Mouse (Mus musculus) ovary, postnatal 36 days (tissue): ENCODE data around the gene Cabp1.

Source experiments
- DNase-seq: peaks from one replicate; pipeline ENCODE4 v3.0.0; 2022; ENCODE audit warnings: low spot score, mixed read lengths

Cabp1 gene

GRCm38 (mm10) chr5:115193669-115194625 is at the start of gene Cabp1:
Gene Cabp1 (minus strand): TSS chr5:115194381.
- DNase-seq: peak; percentile 61

- DNase-seq: no peak
These were observed 46.0 kb upstream of the Cabp1 start for GRCm38 (mm10) chr5:115240191-115240590.

- no peak for DNase-seq
These were observed 44.6 kb upstream of the Cabp1 start for GRCm38 (mm10) chr5:115238729-115239195.

- peak; percentile 91 for DNase-seq
These were observed 43.9 kb upstream of the Cabp1 start for GRCm38 (mm10) chr5:115237803-115238728.

GRCm38 (mm10) chr5:115235786-115236263 is 41.6 kb upstream of the Cabp1 start, which contains the start of gene Pop5:
Gene Pop5 (plus strand): TSS chr5:115235836.
- peak; percentile 86 for DNase-seq

GRCm38 (mm10) chr5:115235323-115235771 is 41.2 kb upstream of the Cabp1 start:
- peak; percentile 59 for DNase-seq

GRCm38 (mm10) chr5:115234519-115234918 is 40.3 kb upstream of the Cabp1 start:
- no peak for DNase-seq

DNA sequence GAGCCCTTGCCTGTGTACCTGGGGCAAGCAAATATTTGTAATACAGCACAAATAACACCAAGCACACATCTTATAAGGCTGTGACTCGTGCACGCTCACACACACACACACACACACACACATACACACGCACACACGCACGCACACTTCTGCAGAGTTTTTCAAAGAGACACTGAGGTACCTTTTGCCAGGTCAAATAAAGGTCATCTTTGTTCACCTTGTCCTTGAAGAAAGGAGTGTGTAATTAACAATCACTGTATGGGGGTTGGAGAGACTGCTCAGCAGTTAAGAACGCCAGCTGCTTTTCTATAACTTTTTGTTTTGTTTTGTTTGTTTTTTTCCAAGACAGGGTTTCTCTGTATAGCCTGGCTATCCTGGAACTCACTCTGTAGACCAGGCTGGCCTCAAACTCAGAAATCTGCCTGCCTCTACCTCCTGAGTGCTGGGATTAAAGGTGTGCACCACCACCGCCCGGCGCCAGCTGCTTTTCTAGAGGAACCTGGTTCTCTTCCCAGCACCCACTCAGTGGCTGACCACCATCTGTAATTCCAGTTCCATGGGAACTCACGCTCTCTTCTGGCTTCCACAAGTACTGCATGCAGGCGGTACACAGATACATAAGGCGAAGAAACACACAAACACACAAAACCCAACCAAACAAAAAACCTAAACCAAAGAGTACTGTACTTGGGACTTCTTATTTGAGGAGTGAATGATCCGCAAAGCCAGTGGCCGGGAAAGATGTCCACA is 39.0 kb upstream of the Cabp1 start:
- DNase-seq: no peak

DNA sequence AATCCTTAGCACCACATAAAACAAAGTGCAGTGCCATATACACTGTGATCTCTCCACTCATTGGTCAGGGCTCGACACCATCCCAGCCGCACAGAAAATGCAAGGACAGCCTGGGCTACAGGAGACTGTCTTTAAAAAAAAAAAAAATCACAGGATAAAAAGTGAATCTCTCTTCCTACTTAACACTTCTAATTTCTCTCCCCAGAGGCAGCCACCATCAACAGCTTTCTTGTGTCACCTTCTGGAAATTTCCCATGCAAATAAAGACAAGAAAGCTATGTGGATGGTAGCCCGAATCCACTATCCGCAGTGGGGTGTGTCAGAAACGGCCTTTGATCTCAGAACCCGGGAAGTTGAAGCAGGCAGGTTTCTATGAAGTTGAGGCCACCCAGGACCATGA is 38.3 kb upstream of the Cabp1 start:
- no peak for DNase-seq

DNA sequence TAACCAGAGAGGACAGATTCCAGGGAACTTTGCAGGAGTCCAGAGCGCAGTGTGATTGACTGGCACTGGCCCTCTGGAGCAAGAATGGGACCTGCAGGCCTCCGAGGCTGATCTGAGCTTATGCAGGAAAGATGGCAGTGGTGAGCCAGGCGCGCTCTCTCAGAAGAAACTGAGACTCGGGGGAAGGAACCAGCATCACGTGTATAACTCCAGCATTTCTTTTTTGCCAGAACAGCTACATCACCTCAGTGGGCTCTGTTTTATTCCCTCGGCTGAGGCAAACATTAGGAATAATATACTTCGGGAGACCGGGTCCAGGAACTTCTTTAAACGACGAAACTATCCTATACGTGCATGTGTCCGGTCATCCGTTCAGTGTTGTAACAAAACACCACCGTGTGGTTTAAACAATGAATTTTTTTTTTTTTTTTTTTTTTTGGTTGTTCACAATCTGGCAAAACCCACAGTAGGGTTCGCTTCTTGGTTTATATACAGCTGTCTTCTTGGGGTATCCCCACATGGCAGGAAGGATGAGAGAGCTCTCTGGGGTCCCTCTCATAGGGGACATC is 37.5 kb upstream of the Cabp1 start:
- DNase-seq: no peak

DNA sequence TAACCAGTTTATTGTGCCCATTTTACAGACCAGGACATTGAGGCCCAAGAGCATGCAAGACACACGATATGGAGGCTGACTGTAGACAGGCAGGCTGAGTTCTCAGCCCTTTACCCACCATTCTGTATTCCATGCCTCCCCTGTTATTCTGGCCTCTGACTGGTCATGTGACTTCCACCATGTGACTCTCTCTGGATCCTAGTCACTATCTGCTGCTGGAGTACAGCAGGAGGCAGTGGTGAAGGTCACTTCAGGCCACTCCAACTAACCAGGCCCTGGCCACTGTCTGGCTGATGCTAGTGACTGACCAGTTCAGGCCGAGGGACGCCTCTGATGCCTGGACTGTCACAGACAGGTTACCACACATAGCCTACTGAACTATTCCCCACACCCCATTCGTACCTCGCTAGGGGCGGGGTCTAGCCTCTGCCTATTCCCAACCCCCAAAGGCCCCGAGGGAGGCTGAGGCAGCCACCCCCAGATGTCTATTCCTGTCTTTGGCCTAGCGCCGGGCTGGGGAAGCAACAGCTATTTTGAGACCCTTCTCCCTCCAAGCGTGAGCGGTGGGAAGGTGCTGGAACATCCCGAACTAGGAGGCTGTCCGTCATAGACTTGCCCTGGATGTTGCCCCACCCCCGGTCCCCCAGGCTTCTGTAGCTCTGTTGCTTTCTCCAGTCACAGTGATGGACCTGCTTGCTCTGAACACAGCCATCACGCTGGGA is 36.8 kb upstream of the Cabp1 start:
- no peak for DNase-seq

DNA sequence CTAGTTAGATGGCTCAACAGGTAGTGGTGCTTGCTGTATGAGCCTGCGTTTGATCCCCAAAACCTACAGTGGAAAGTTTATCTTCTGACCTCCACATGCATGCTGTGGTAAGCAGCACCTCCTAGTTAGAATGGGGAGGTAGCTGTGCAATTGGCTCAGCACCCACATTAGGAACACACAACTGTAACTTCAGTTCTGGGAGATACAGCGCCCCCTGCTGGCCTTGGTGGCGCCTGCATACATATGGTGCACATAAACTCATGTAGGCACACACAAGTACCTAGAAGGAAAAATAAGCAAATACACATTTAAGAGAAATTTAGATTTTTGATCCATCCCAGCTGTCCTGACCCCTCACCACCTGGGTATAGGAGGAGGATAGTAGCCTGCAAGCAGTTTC is 28.3 kb upstream of the Cabp1 start:
- no peak for DNase-seq

DNA sequence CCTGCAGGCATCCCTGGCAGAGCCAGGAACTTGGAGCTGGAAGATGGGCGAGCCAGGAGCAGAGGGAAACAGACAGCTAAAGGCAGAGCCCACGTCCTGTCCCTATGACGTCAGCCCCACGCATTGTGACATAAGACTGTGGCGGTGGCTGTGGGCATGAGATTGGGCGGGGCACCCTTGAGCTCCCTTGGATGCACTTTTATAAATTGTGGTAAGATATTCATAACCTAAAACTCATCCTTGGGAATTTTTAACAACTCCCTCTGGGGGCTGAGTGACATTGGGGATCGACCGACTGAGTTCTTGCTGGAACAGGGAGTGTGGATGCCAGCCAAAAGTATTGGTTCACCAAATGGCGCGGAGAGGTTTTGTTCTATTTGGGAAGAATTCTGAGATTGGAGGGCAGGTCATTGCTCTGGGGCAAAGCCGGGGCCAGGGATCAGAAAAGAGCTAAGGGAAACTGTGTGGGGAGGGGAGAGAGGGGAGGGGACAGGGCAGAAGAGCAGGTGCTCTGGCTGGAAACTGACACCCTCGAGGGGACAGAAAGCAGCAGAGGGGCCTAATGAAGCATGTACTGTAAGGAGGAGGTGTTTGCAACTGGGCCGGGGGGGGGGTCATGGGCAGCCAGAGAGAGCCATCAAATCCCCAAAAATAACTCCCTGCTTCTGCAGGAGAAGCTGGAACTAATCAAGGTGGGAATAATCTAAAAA is 26.9 kb upstream of the Cabp1 start:
- DNase-seq: no peak

- no peak for DNase-seq
These were observed 23.8 kb upstream of the Cabp1 start for GRCm38 (mm10) chr5:115217998-115218397.

DNA sequence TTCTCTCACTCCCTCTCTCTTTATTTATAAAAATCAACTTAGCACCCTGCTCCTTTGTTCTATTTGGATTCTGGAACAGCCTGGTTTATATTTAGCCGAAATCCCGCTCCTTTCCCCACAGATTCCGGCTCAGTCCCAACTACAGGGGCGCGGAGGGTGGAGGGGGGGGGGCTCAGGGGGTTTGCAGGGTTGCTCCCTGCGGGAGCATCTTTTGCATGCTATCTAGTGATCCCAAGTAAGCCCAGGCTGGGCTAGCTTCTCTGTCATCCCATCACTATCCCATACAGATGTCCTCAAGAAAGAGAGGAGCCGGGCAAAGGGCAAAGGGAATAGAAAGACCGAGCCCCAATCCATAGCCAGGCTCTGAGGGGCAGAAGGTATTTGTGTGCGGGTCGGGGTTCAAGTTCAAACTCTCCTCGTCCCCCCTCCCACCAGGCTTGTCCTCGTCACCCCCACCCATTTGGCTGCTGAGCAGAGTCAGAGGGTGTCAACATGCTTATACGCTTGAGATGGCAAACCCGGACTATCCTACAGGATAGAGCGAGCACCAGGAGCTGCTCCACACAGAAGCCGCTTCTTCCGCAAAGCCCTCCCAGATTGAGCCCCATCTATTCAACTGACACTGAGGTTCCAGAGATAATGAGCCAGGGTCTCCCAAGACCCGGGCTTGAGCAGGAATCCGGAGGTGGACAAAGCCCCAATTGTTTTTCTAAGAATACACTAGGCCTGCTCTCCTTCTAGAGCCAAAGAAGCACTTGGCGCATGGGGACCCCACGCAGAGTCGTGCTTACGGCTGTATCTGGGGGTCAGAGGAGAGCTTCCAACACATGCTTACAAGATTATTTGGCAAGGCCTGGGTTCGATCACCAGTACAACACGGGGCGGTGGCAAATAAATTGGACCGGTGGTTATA is 21.3 kb upstream of the Cabp1 start:
- no peak for DNase-seq

- no peak for DNase-seq
These were observed 20.7 kb upstream of the Cabp1 start for GRCm38 (mm10) chr5:115214864-115215263.

- no peak for DNase-seq
These were observed 18.7 kb upstream of the Cabp1 start for GRCm38 (mm10) chr5:115212861-115213260.

DNA sequence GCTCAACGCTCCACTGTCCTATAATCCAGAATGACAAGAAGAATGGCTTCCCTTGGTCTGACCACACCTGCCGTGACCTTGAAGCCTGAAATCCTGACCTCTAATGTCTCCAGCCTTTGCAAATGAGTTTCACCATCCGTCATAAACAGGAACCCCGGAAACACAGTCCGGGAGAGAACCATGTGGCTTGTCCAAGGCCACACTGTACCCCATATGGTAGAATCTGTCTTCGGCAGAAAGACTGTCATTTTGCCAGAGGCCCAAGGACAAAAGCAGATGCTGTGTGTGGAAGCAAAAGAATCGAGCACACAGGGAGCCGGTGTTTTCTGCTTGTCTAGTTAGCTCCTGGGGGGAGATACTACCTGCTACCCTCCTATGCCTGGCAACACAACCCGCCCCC is 18.3 kb upstream of the Cabp1 start:
- DNase-seq: no peak

- DNase-seq: no peak
These were observed 16.2 kb upstream of the Cabp1 start for GRCm38 (mm10) chr5:115210380-115210779.
